Mouse (Mus musculus) liver, embryonic 14.5 days (tissue): Measurements from ENCODE around the gene Tjp2. TPM values are rescaled to one million over a fixed set of nuclear protein-coding genes. Genes with fewer than 3 reads are reported as not detected.
"Not testable (repeated sequence)": the region's sequence is repeated elsewhere in the genome, so short reads cannot be mapped to it uniquely, and the experiment has no call there.

Source experiments
- ATAC-seq: fragments of 200-750 bp; cut with Nextera tagmentation; 2 replicates; pipeline ENCODE4 v1.8.0; 2017; ENCODE audit warnings: moderate number of reproducible peaks, mild to moderate bottlenecking, moderate library complexity; ENCODE audit not compliant: insufficient read depth
- DNase-seq, 3 experiments: peaks; one replicate each; pipeline ENCODE4 v3.0.0-alpha.2; 2012 to 2013; ENCODE audit warnings: low read depth in 3 of 3, low spot score in 3 of 3
- H3K27ac ChIP-seq: fragments of 300-500 bp; sonication (generic); 2 replicates; pipeline ENCODE4 v1.5.1; 2014; ENCODE audit warnings: moderate library complexity, mild to moderate bottlenecking, control low read depth, inconsistent platforms
- H3K27me3 ChIP-seq: fragments of 300-500 bp; sonication (generic); 2 replicates; pipeline ENCODE4 v1.6.1; 2014; ENCODE audit warnings: mild to moderate bottlenecking, low read length, moderate library complexity; ENCODE audit not compliant: control insufficient read depth, insufficient read depth
- H3K36me3 ChIP-seq: fragments of 300-500 bp; sonication (generic); replicated peaks from 2 replicates; pipeline ENCODE4 v1.6.1; 2014; ENCODE audit warnings: low read depth; ENCODE audit not compliant: control insufficient read depth, insufficient read depth
- H3K4me1 ChIP-seq, 2 experiments: fragments of 200-500 bp in 1 of 2; fragments of 300-500 bp in 1 of 2; sonication (generic) in 1 of 2; replicated peaks; 2 replicates each; pipeline ENCODE4 v1.6.1; 2012 to 2014; ENCODE audit warnings: antibody characterized with exemption in 1 of 2, inconsistent platforms in 1 of 2, low read length in 1 of 2; ENCODE audit not compliant: control insufficient read depth in 2 of 2, insufficient read depth in 2 of 2
- H3K4me2 ChIP-seq: fragments of 300-500 bp; sonication (generic); 2 replicates; pipeline ENCODE4 v1.6.1; 2014; ENCODE audit warnings: low read depth, mild to moderate bottlenecking, control low read depth, moderate library complexity
- H3K4me3 ChIP-seq, 2 experiments: fragments of 200-500 bp in 1 of 2; fragments of 300-500 bp in 1 of 2; sonication (generic) in 1 of 2; 2 replicates each; pipeline ENCODE4 v1.5.1; 2012 to 2014; ENCODE audit warnings: low read depth in 2 of 2, low read length in 2 of 2, mild to moderate bottlenecking in 2 of 2, control low read depth in 1 of 2, inconsistent platforms in 1 of 2, moderate library complexity in 1 of 2; ENCODE audit not compliant: insufficient read depth in 1 of 2
- H3K9ac ChIP-seq: fragments of 300-500 bp; sonication (generic); replicated peaks from 2 replicates; pipeline ENCODE4 v1.6.1; 2014; ENCODE audit warnings: mild to moderate bottlenecking, control low read depth, moderate library complexity
- H3K9me3 ChIP-seq: fragments of 300-500 bp; sonication (generic); 2 replicates; pipeline ENCODE4 v1.6.1; 2016; ENCODE audit warnings: low read length, mixed read lengths; ENCODE audit not compliant: control insufficient read depth
- CTCF ChIP-seq: IDR thresholded peaks from 2 replicates; pipeline ENCODE4 v1.5.1; 2016; ENCODE audit warnings: antibody characterized with exemption, low read depth, control low read depth
- EP300 ChIP-seq: IDR thresholded peaks from 2 replicates; pipeline ENCODE4 v1.6.1; 2016; ENCODE audit warnings: antibody characterized with exemption, low read depth
- WGBS: fragments of 180-500 bp; shearing (Covaris S2); extraction: QIAGEN DNeasy Blood & Tissue Kit; methylation state at CpG from one replicate; pipeline ENCODE4 v1.1.7; 2014; ENCODE audit not compliant: insufficient replicate concordance; 5-methylcytosine and 5-hydroxymethylcytosine counted together
- polyA plus RNA-seq, 2 experiments: library from polyadenylated mRNA; depleted of rRNA in 1 of 2; stranded (reverse) in 1 of 2; unstranded in 1 of 2; fragments of >200 nt; fragmentation: Nextera tagmentation in 1 of 2; extraction: Ambion mirVana in 1 of 2; gene quantifications; 2 replicates each; pipeline versions ENCODE4 v1.2.1 to v1.2.3; 2012 to 2014

The Tjp2 gene
- polyA plus RNA-seq, 2 experiments: 2.9 to 3.2 TPM

DNA sequence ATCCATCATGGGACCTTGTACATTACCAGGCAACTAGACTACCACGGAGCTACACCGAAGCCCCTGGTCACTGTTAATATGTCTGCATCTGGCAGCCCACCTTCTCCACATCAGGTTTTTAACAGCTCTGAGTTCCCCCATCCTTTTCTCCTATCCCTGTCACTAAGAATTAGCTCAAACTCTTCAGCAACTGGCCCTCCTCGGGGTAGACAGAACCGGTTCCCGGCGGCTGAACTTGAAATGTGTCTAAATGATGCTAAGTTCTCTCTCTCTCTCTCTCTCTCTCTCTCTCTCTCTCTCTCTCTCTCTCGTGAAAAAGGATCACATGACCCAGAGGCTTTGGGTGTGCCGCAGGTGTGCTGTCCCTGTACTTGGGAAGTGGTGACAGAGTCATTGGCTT is 16.4 kb upstream of the Tjp2 start:
- WGBS: 67% methylated on average over 8 of the region's 8 CpGs
- no peaks in the 10 kb centered on the region for H3K4me1 ChIP-seq
- no peaks in the 10 kb centered on the region for H3K9me3 ChIP-seq
- TF ChIP-seq EP300 (no peak), CTCF (no peak)
- no peak for ATAC-seq
- no peak overlapping the region for H3K27ac ChIP-seq
- H3K27me3 ChIP-seq: no peaks in the 10 kb centered on the region
- H3K4me2 ChIP-seq: no peak overlapping the region
- H3K9ac ChIP-seq: no peak overlapping the region
- no peak for DNase-seq
- no peak overlapping the region for H3K4me3 ChIP-seq
- H3K36me3 ChIP-seq: no peaks in the 10 kb centered on the region

DNA sequence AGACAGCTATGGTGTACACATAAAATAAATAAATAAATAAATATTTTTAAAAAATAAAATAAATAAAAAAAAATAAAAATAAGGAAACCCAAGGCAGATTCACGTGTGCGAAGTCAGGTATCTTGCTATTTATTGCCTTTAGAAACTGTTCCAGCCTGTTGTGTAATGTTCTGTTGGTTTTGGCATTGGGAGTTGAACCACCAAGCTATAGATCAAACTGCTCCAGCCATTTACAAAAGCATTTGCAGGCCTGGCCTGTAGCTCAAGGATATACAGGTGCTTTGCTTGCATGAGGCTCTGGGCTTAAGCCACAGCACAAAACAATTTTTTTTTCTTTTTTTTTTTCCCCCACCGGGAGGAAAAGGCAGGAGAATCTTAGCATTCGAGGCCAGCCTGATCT is 13.2 kb upstream of the Tjp2 start:
- Histone ChIP-seq H3K9ac (no peak overlapping the region), H3K36me3 (no peaks in the 10 kb centered on the region), H3K9me3 (no peaks in the 10 kb centered on the region), H3K27me3 (no peaks in the 10 kb centered on the region), H3K4me1 (no peaks in the 10 kb centered on the region), H3K4me3 (no peak overlapping the region), H3K27ac (no peak overlapping the region), H3K4me2 (no peak overlapping the region)
- 48% methylated on average over 4 of the region's 4 CpGs for WGBS
- ATAC-seq (no peak), DNase-seq (no peak)
- TF ChIP-seq CTCF: no peak
- TF ChIP-seq EP300: no peak

- not testable (repeated sequence) for H3K27me3 ChIP-seq, H3K4me2 ChIP-seq, H3K9me3 ChIP-seq, H3K9ac ChIP-seq, H3K4me1 ChIP-seq, H3K4me3 ChIP-seq, ATAC-seq, H3K36me3 ChIP-seq, H3K27ac ChIP-seq, DNase-seq
- WGBS: 65% methylated on average over 1 of the region's 1 CpGs
Measured at GRCm38 (mm10) chr19:24232356-24232755, 7.5 kb upstream of the Tjp2 start.

GRCm38 (mm10) chr19:24225305-24225696 is 471 bp upstream of the Tjp2 start:
- DNase-seq (no peak), ATAC-seq (peak; percentile 47; the same call in 1 of the 2 replicates)
- Histone ChIP-seq H3K4me2 (peak overlapping the region; percentile 58), H3K4me3 (peak overlapping the region; percentile 56 to 58), H3K9ac (no peak overlapping the region), H3K4me1 (0 out of 4 replicates have a peak, but pooled peaks cover 0 to 2% of the 10 kb centered on the region in 2 experiments), H3K27me3 (peaks cover 29% of the 10 kb centered on the region), H3K36me3 (no peaks in the 10 kb centered on the region), H3K9me3 (no peaks in the 10 kb centered on the region), H3K27ac (no peak overlapping the region)
- 1% methylated on average over 17 of the region's 17 CpGs for WGBS
- TF ChIP-seq CTCF (no peak), EP300 (no peak)

GRCm38 (mm10) chr19:24223851-24224251 is 979 bp downstream of the Tjp2 start:
- 42% methylated on average over 11 of the region's 11 CpGs for WGBS

More at GRCm38 (mm10) chr19:24223851-24224251, 979 bp downstream of the Tjp2 start:
- H3K9ac ChIP-seq: no peak overlapping the region
- DNase-seq: no peak
- ATAC-seq: no peak
- H3K36me3 ChIP-seq: no peaks in the 10 kb centered on the region
- no peak for TF ChIP-seq EP300
- no peak for TF ChIP-seq CTCF
- no peak overlapping the region for H3K27ac ChIP-seq
- 0 out of 4 replicates have a peak, but pooled peaks cover 0 to 2% of the 10 kb centered on the region in 2 experiments for H3K4me1 ChIP-seq
- peak overlapping the region; percentile 56 to 58; a peak in 3 of 4 replicates for H3K4me3 ChIP-seq
- peaks cover 29% of the 10 kb centered on the region for H3K27me3 ChIP-seq
- peak overlapping the region; percentile 58 for H3K4me2 ChIP-seq
- H3K9me3 ChIP-seq: no peaks in the 10 kb centered on the region
